Mouse (Mus musculus) spleen, embryonic (tissue): Measurements from ENCODE around the gene Ccdc33.

Experiments used
- CTCF ChIA-PET: fragments of 350-600 bp; sonication (Branson Sonifier 250); formaldehyde crosslinking; loops from one replicate; lab custom pipeline; 2022; lab: Charles Lee

Ccdc33 gene

GRCm38 (mm10) chr9:57988098-57988497 lies 130.5 kb downstream of the Ccdc33 start:
- CTCF ChIA-PET = interaction anchor here (0.7 to 3.2 kb wide), 3 partner anchors 11 to 52 kb away, joined by 3 to 20 read pairs (median 6); no protein-coding TSS in a partner anchor

DNA sequence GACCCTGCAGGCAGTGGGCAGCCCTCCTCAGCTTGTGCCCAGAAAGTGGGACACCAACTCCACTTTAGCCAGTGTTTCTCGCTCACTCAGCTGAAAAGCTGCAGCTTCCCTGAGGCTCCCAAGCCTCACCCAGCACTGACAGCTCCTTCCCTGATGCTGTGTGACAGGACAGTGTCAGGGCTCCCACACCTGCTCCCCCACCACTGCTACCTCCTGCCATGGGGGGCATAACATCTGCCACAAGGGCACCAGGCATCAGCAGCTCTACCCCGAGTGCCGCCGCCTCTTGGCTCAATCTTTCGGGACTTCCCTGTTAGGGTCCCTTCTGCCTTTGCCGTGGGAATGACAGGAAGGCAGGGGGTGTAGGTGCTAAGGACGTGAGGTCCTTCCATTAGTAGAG lies 132.3 kb downstream of the Ccdc33 start:
- CTCF ChIA-PET = interaction anchor here (0.5 to 1.0 kb wide), 2 partner anchors 51 to 339 kb away, joined by 3 to 4 read pairs; no protein-coding TSS in a partner anchor

DNA sequence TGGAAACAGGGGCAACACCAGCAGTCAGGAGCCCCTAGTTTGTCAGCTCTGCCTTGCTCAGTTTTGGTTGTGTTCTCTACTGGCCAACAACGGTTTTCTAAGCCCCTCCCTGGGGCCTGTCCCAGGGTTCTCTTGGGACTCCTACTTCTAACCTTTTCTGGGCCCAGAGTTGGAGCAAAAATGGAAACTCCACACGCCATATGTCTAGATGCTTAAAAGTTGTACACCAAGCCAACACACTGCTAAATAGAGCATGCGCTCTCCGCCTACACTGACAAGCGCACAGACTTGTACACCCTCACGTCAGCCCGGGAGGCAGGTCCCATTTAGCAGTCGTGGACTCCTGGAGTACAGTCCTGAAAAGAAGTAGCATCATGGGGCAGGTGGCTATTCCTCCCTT lies 133.3 kb downstream of the Ccdc33 start:
- CTCF ChIA-PET = no interaction called here

DNA sequence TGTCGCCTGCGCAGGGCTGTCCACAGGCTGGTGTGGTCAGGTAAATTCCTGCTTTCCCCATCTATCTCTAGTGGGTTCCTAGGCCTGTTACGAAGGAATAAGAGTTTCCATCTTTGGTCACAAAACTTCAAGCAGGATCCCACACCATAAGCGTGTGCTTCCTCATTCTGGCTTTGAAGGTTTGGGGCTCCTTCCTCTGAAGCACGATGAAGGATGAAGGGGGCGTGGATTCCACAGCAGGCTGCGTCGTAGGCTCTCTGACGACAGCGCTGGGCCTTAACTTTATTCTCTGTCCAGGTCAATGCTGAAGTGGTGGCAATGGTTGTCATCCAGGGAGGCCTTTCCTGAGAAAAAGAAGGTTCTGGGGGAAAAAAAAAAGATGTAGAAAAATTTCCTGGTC lies 138.1 kb downstream of the Ccdc33 start:
- CTCF ChIA-PET = interaction anchor here (1.6 kb wide), 1 partner anchor 36 kb away, joined by 3 read pairs; no protein-coding TSS in a partner anchor

GRCm38 (mm10) chr9:57978858-57979257 lies 139.8 kb downstream of the Ccdc33 start:
- CTCF ChIA-PET = interaction anchor here (0.9 kb wide), 1 partner anchor 43 kb away, joined by 3 read pairs; no protein-coding TSS in a partner anchor
